ENCODE assay signal across 20 mouse cellular contexts in genomic region chr4:89353935-89354334, GRCm38 (mm10). TPM values are rescaled to one million over a fixed set of nuclear protein-coding genes. Genes with fewer than 3 reads are reported as not detected.
DNase-seq lines count a peak whose midpoint lies in the region; ATAC-seq and TF ChIP-seq lines count a peak whose summit lies in the region.
"Had no signal": no experiment of that assay in that cellular context is flagged by ENCODE, and none has a peak within 500 bp of the region (broad histone marks: within the 10 kb centered on the region; RNA-seq: fewer than 3 reads in every experiment).

No protein-coding gene starts in this region.

- no peaks in the 10 kb centered on the region for H3K9me3 ChIP-seq in hindbrain, postnatal 0 days (ENCODE audit: low read length)
- no peaks in the 10 kb centered on the region for H3K9me3 ChIP-seq in hindbrain, embryonic 10.5 days
- H3K9me3 ChIP-seq in midbrain, embryonic 14.5 days (ENCODE audit: control insufficient read depth, low read length): no peaks in the 10 kb centered on the region
- no peaks in the 10 kb centered on the region for H3K9me3 ChIP-seq in midbrain, embryonic 10.5 days (replicated peaks)
- H3K9me3 ChIP-seq: forebrain, embryonic 12.5 days; stomach, embryonic 15.5 days had no signal

- TF ChIP-seq POLR2A in brain, embryonic 14.5 days (IDR thresholded peaks at IDR 0.05; ENCODE audit: borderline replicate concordance, extremely low read depth, insufficient read depth, insufficient read length, poor library complexity, severe bottlenecking): no peak

- no peak for DNase-seq in hindbrain, postnatal 0 days (ENCODE audit: low spot score)
- DNase-seq in hindbrain, embryonic 10.5 days (ENCODE audit: low spot score): no peak
- DNase-seq in midbrain, embryonic 14.5 days: peak; percentile 4
- DNase-seq in midbrain, embryonic 10.5 days (ENCODE audit: low spot score): no peak
- DNase-seq in brain, embryonic 14.5 days (ENCODE audit: low read depth): no peak
- no peak for DNase-seq in spleen, postnatal 14 days (ENCODE audit: low spot score in 2 of 2)
- no peak for DNase-seq in adrenal gland, adult (ENCODE audit: inconsistent age in 2 of 2, low spot score in 1 of 2)
- DNase-seq: adrenal gland, postnatal 36 days; kidney, adult 11 months; kidney, postnatal 36 days; lung, adult 18-20 months; right cerebral cortex, postnatal 4 days had no signal

- no peaks in the 10 kb centered on the region for H3K36me3 ChIP-seq in hindbrain, postnatal 0 days (ENCODE audit: insufficient read depth, low read length)
- H3K36me3 ChIP-seq in hindbrain, embryonic 10.5 days: no peaks in the 10 kb centered on the region
- no peaks in the 10 kb centered on the region for H3K36me3 ChIP-seq in midbrain, embryonic 14.5 days (ENCODE audit: control insufficient read depth, insufficient read depth, low read length)
- H3K36me3 ChIP-seq in midbrain, embryonic 10.5 days: no peaks in the 10 kb centered on the region
- H3K36me3 ChIP-seq: forebrain, embryonic 12.5 days; stomach, embryonic 15.5 days had no signal

- no peak overlapping the region for H3K27ac ChIP-seq in hindbrain, postnatal 0 days
- no peak overlapping the region for H3K27ac ChIP-seq in hindbrain, embryonic 10.5 days
- H3K27ac ChIP-seq in midbrain, embryonic 14.5 days (replicated peaks; ENCODE audit: low read depth, low read length): no peak overlapping the region
- no peak overlapping the region for H3K27ac ChIP-seq in midbrain, embryonic 10.5 days (replicated peaks)
- H3K27ac ChIP-seq: forebrain, embryonic 12.5 days; stomach, embryonic 15.5 days had no signal

- WGBS in hindbrain, postnatal 0 days: 55% methylated on average over 9 of the region's 9 CpGs
- WGBS in hindbrain, embryonic 10.5 days: 56% methylated on average over 9 of the region's 9 CpGs
- 59% methylated on average over 9 of the region's 9 CpGs for WGBS in midbrain, embryonic 14.5 days
- WGBS in midbrain, embryonic 10.5 days: 55% methylated on average over 9 of the region's 9 CpGs

- no peak for ATAC-seq in hindbrain, postnatal 0 days
- ATAC-seq in midbrain, embryonic 14.5 days (ENCODE audit: low FRiP score, low TSS enrichment): no peak

- no peaks in the 10 kb centered on the region for H3K27me3 ChIP-seq in hindbrain, postnatal 0 days (ENCODE audit: insufficient read depth, low read length)
- no peaks in the 10 kb centered on the region for H3K27me3 ChIP-seq in hindbrain, embryonic 10.5 days (ENCODE audit: insufficient read depth, poor library complexity, severe bottlenecking)
- H3K27me3 ChIP-seq in midbrain, embryonic 14.5 days (ENCODE audit: control insufficient read depth, insufficient read depth, low read length): no peaks in the 10 kb centered on the region
- H3K27me3 ChIP-seq in midbrain, embryonic 10.5 days (ENCODE audit: low read depth, poor library complexity, severe bottlenecking): no peaks in the 10 kb centered on the region
- H3K27me3 ChIP-seq: forebrain, embryonic 12.5 days; stomach, embryonic 15.5 days had no signal

- no peak overlapping the region for H3K4me2 ChIP-seq in hindbrain, postnatal 0 days (ENCODE audit: low read depth, low read length)
- H3K4me2 ChIP-seq in midbrain, embryonic 14.5 days (ENCODE audit: low read length): no peak overlapping the region
- H3K4me2 ChIP-seq: forebrain, embryonic 12.5 days; midbrain, embryonic 11.5 days; stomach, embryonic 15.5 days had no signal

- no peak overlapping the region for H3K4me3 ChIP-seq in hindbrain, postnatal 0 days (ENCODE audit: low read length)
- H3K4me3 ChIP-seq in hindbrain, embryonic 10.5 days: no peak overlapping the region
- no peak overlapping the region for H3K4me3 ChIP-seq in midbrain, embryonic 14.5 days (replicated peaks; ENCODE audit: low read depth, low read length)
- no peak overlapping the region for H3K4me3 ChIP-seq in midbrain, embryonic 10.5 days
- H3K4me3 ChIP-seq: forebrain, embryonic 12.5 days; stomach, embryonic 15.5 days had no signal

- no peaks in the 10 kb centered on the region for H3K4me1 ChIP-seq in hindbrain, postnatal 0 days (ENCODE audit: insufficient read depth, low read length)
- H3K4me1 ChIP-seq in hindbrain, embryonic 10.5 days (replicated peaks): no peaks in the 10 kb centered on the region
- no peaks in the 10 kb centered on the region for H3K4me1 ChIP-seq in midbrain, embryonic 14.5 days (ENCODE audit: control insufficient read depth, insufficient read depth, low read length)
- no peaks in the 10 kb centered on the region for H3K4me1 ChIP-seq in midbrain, embryonic 10.5 days
- H3K4me1 ChIP-seq: forebrain, embryonic 12.5 days; stomach, embryonic 15.5 days had no signal

- H3K9ac ChIP-seq in hindbrain, postnatal 0 days (replicated peaks; ENCODE audit: low read length): no peak overlapping the region
- H3K9ac ChIP-seq in midbrain, embryonic 14.5 days (replicated peaks; ENCODE audit: low read length): no peak overlapping the region
- H3K9ac ChIP-seq: forebrain, embryonic 12.5 days; stomach, embryonic 15.5 days had no signal

- peak; percentile 21; the same call in 1 of the 2 replicates for TF ChIP-seq CTCF in hindbrain, postnatal 0 days (IDR thresholded peaks at IDR 0.05; ENCODE audit: low read depth)
- peak; percentile 15; the same call in 1 of the 2 replicates for TF ChIP-seq CTCF in brain, embryonic 14.5 days (IDR thresholded peaks at IDR 0.05; ENCODE audit: borderline replicate concordance, extremely low read depth, insufficient read depth, insufficient read length)

RNA-seq across cellular contexts. Expression of gene Cdkn2b, which starts 43.1 kb away (rescaled TPM):
- 3.4 and 5.7 TPM in 2 replicates for total RNA-seq in hindbrain, postnatal 0 days (2014; rRNA removed)
- polyA plus RNA-seq in hindbrain, postnatal 0 days (2015; fragmentation: Nextera tagmentation; extraction: Ambion mirVana): 2.3 TPM in 2 replicates
- polyA plus RNA-seq in hindbrain, embryonic 10.5 days (2016; fragmentation: Nextera tagmentation; extraction: Ambion mirVana): 0.54 and 2.2 TPM in 2 replicates
- polyA plus RNA-seq in midbrain, embryonic 14.5 days (2014; fragmentation: Nextera tagmentation; extraction: Ambion mirVana): 0.47 and 0.75 TPM in 2 replicates
- polyA plus RNA-seq in midbrain, embryonic 10.5 days (2016; fragmentation: Nextera tagmentation; extraction: Ambion mirVana): 0.09 and 0.19 TPM in 2 replicates
- 0.45 and 0.64 TPM in 2 replicates for polyA plus RNA-seq in brain, embryonic 14.5 days (2012; rRNA removed)
- total RNA-seq: common myeloid progenitor, adult 5-6 weeks; hematopoietic stem cell, adult 5-6 weeks had no signal
- polyA plus RNA-seq: midbrain, embryonic 11.5 days had no signal

RNA-seq across cellular contexts. Expression of gene Cdkn2a, which starts 59.5 kb away (rescaled TPM):
- not detected in 2 replicates for total RNA-seq in hindbrain, postnatal 0 days (2014; rRNA removed)
- not detected in 2 replicates for polyA plus RNA-seq in hindbrain, postnatal 0 days (2015; fragmentation: Nextera tagmentation; extraction: Ambion mirVana)
- not detected in 2 replicates for polyA plus RNA-seq in hindbrain, embryonic 10.5 days (2016; fragmentation: Nextera tagmentation; extraction: Ambion mirVana)
- not detected in 2 replicates for polyA plus RNA-seq in midbrain, embryonic 14.5 days (2014; fragmentation: Nextera tagmentation; extraction: Ambion mirVana)
- polyA plus RNA-seq in midbrain, embryonic 10.5 days (2016; fragmentation: Nextera tagmentation; extraction: Ambion mirVana): not detected in 2 replicates
- polyA plus RNA-seq in brain, embryonic 14.5 days (2012; rRNA removed): 0.12 and 0.18 TPM in 2 replicates
- total RNA-seq: common myeloid progenitor, adult 5-6 weeks; hematopoietic stem cell, adult 5-6 weeks had no signal
- polyA plus RNA-seq: embryonic facial prominence, embryonic 14.5 days; forebrain, embryonic 12.5 days; limb, embryonic 11.5 days; midbrain, embryonic 11.5 days; neural tube, embryonic 11.5 days; stomach, embryonic 15.5 days had no signal
